Mouse (Mus musculus) embryonic facial prominence, embryonic 13.5 days (tissue): ENCODE measurements at regions not wholly inside any gene's neighbourhood (a gene's known extent, or its start where the extent isn't known, plus 50 kb on each side); places are given as distances from the start of the nearest gene placed in this dataset.

Experiments used
- ATAC-seq: fragments of 200-750 bp; cut with Nextera tagmentation; 2 replicates; pipeline ENCODE4 v1.8.0; 2017; ENCODE audit warnings: low read depth; ENCODE audit not compliant: insufficient number of reproducible peaks, insufficient read depth, low FRiP score, low TSS enrichment
- H3K27ac ChIP-seq: fragments of 300-500 bp; sonication (generic); 2 replicates; pipeline ENCODE4 v1.5.1; 2015; ENCODE audit warnings: moderate library complexity, mild to moderate bottlenecking, inconsistent platforms
- H3K27me3 ChIP-seq: fragments of 300-500 bp; sonication (generic); 2 replicates; pipeline ENCODE4 v1.6.1; 2015; ENCODE audit warnings: mild to moderate bottlenecking, inconsistent platforms
- H3K36me3 ChIP-seq: fragments of 300-500 bp; sonication (generic); 2 replicates; pipeline ENCODE4 v1.6.1; 2015; ENCODE audit warnings: mild to moderate bottlenecking, inconsistent platforms
- H3K4me1 ChIP-seq: fragments of 300-500 bp; sonication (generic); 2 replicates; pipeline ENCODE4 v1.6.1; 2015; ENCODE audit warnings: inconsistent platforms
- H3K4me2 ChIP-seq: fragments of 300-500 bp; sonication (generic); 2 replicates; pipeline ENCODE4 v1.6.1; 2015; ENCODE audit warnings: moderate library complexity, mild to moderate bottlenecking, inconsistent platforms
- H3K4me3 ChIP-seq: fragments of 300-500 bp; sonication (generic); 2 replicates; pipeline ENCODE4 v1.5.1; 2015; ENCODE audit warnings: mild to moderate bottlenecking, inconsistent platforms
- H3K9ac ChIP-seq: fragments of 300-500 bp; sonication (generic); 2 replicates; pipeline ENCODE4 v1.6.1; 2015; ENCODE audit warnings: mild to moderate bottlenecking, inconsistent platforms
- H3K9me3 ChIP-seq: fragments of 300-500 bp; sonication (generic); 2 replicates; pipeline ENCODE4 v1.6.1; 2016; ENCODE audit warnings: inconsistent platforms
- WGBS: fragments of 180-500 bp; shearing (Covaris S2); methylation state at CpG from one replicate; pipeline ENCODE4 v1.1.7; 2015; ENCODE audit warnings: mixed read lengths; 5-methylcytosine and 5-hydroxymethylcytosine counted together

- Histone ChIP-seq H3K27ac (no peak overlapping the region), H3K36me3 (no peaks in the 10 kb centered on the region), H3K27me3 (peaks cover 92% of the 10 kb centered on the region), H3K9me3 (no peaks in the 10 kb centered on the region), H3K9ac (peak overlapping the region; percentile 36; the same call in 1 of the 2 replicates), H3K4me3 (peak overlapping the region; percentile 28), H3K4me1 (peaks cover 13% of the 10 kb centered on the region), H3K4me2 (peak overlapping the region; percentile 51)
- no peak for ATAC-seq
- WGBS = under 1% methylated on average over 50 of the region's 50 CpGs
These were observed 78.8 kb upstream of the Tbca start for GRCm38 (mm10) chr13:94709691-94710573.

- no peak for ATAC-seq
- no peaks in the 10 kb centered on the region for H3K36me3 ChIP-seq
- peaks cover 84% of the 10 kb centered on the region for H3K27me3 ChIP-seq
- H3K4me2 ChIP-seq = peak overlapping the region; percentile 51
- under 1% methylated on average over 26 of the region's 26 CpGs for WGBS
- H3K27ac ChIP-seq = no peak overlapping the region
- H3K4me1 ChIP-seq = peaks cover 13% of the 10 kb centered on the region
- peak overlapping the region; percentile 36; the same call in 1 of the 2 replicates for H3K9ac ChIP-seq
- H3K9me3 ChIP-seq = no peaks in the 10 kb centered on the region
- peak overlapping the region; percentile 28 for H3K4me3 ChIP-seq
These were observed 78.0 kb upstream of the Tbca start for GRCm38 (mm10) chr13:94710574-94711172.

GRCm38 (mm10) chr13:94713451-94713850 lies 75.3 kb upstream of the Tbca start:
- H3K27me3 ChIP-seq = peaks cover 58% of the 10 kb centered on the region
- no peak for ATAC-seq
- WGBS = 60% methylated on average over 3 of the region's 3 CpGs

GRCm38 (mm10) chr13:94721625-94722024 lies 67.1 kb upstream of the Tbca start:
- no peak overlapping the region for H3K9ac ChIP-seq
- no peaks in the 10 kb centered on the region for H3K9me3 ChIP-seq
- H3K4me1 ChIP-seq = no peaks in the 10 kb centered on the region
- H3K27ac ChIP-seq = no peak overlapping the region
- no peaks in the 10 kb centered on the region for H3K36me3 ChIP-seq
- no peaks in the 10 kb centered on the region for H3K27me3 ChIP-seq
- H3K4me2 ChIP-seq = no peak overlapping the region
- no peak overlapping the region for H3K4me3 ChIP-seq
- ATAC-seq = no peak
- 77% methylated on average over 4 of the region's 4 CpGs for WGBS

More at GRCm38 (mm10) chr13:94713451-94713850, 75.3 kb upstream of the Tbca start:
- H3K4me3 ChIP-seq = no peak overlapping the region
- peaks cover 13% of the 10 kb centered on the region for H3K4me1 ChIP-seq
- H3K27ac ChIP-seq = no peak overlapping the region
- H3K9ac ChIP-seq = no peak overlapping the region
- H3K36me3 ChIP-seq = no peaks in the 10 kb centered on the region
- H3K4me2 ChIP-seq = no peak overlapping the region
- no peaks in the 10 kb centered on the region for H3K9me3 ChIP-seq
